Mouse (Mus musculus): ENCODE results near the gene Olfr802. TPM values are rescaled to one million over a fixed set of nuclear protein-coding genes. Genes with fewer than 3 reads are reported as not detected.

Gene Olfr802
- total RNA-seq (2014; fragmentation: Nextera tagmentation) (not detected in 2 replicates), total RNA-seq (2017) (not detected in 2 replicates)

DNA sequence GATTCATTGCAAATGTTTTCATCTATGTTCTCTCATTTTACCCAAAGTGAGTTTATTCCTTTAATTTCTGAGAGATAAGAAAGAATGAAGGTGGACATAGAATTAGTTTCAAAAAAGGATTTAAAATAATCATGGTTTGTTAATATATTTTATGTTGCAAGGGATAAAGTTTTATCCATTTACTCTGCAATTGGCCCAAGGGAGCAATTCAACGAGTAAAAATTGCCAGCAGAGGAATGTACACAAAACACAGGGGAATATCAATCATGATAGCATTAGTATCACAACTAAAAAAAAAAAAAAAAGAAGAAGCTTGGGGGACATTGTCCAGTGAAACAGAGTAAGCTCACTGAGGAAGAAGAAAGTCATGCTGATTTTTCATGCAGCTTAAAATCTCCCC, at the start of gene Olfr802:
Gene Olfr802 (minus strand): TSS at position 101 of the 400 bp plus-strand sequence.
- no peak for ATAC-seq (replicated peaks; ENCODE audit: poor library complexity, severe bottlenecking)

DNA sequence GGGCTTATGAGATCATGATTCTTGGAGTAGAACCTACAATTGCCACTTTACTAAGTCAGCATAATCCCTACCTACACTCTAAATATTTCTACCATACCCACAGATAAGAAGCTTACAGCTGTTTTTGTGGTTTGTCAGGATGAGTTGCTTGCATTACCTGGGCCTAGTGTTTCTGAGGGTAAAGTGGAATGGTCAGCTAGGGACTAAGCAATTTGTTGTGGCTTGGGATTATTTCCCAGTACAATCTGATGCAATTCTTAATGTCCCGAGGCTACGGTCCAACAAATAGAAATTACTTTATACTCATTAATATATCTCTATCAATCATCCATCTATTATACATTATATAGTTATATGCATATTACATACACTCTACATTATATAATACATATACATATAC, 41.3 kb upstream of the Olfr802 start, which contains the start of gene Olfr805:
Gene Olfr805 (minus strand): TSS at position 101 of the 400 bp plus-strand sequence.
- no peak for ATAC-seq (replicated peaks; ENCODE audit: poor library complexity, severe bottlenecking)

DNA sequence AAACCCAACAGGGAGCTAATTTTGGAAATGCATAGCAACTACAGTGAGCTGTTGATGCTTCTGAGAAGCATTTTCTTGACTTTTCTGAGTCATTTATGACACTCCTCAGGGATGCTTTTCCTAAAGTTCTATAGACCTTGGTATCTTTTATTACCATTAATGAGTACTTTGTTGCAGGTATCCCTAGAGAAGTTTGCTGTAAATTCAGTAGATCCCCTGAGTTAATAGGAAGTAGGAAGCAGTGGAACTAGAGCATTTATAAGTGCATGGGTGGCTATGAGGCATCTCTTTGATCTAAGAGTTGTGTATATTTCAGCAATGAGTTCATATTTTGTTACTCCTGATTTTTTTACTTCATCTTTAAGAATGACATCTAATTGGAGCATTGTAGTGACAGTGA, 14.9 kb upstream of the Olfr802 start, which contains the start of gene Olfr804:
Gene Olfr804 (plus strand): TSS at position 301 of the 400 bp plus-strand sequence.
- no peak for ATAC-seq (replicated peaks; ENCODE audit: poor library complexity, severe bottlenecking)

DNA sequence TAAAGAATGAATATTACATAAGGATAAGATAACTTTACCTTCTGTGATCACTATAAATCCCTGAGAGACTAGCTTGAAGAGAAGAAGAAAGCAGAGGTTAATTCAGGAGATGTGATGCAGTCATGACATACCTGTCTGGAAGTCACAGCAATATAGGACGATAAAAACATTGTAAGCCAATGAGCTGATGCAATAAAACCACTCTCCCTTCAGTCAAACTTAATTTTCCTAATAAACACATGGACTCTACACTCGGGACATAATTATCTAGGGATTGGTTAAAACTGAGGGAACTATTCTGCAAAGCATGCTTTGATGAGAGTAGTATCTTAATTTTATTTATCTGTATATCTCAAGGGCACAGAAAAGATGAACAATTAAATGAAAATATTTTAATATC, 6.2 kb upstream of the Olfr802 start, which contains the start of gene Olfr803:
Gene Olfr803 (minus strand): TSS at position 101 of the 400 bp plus-strand sequence.
- ATAC-seq (replicated peaks; ENCODE audit: poor library complexity, severe bottlenecking) = no peak

DNA sequence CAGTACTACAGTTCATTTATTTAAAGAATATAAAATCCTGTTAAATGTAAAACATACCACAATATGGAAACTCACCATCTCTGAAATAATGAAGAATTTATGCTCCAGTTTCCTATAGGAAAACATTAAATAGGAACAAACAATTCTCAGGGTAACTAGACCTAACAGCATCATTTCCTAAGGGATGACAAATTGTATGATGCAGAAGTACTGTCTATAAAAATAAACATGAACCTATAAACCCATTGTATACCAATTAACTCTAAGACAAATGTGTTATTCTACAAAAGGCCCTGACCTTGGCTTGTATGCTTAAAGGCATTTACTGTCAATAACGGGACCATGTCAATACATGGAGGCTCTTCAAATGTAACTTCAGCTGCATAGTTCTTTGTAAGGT, 14.2 kb downstream of the Olfr802 start, which contains the start of gene Olfr801:
Gene Olfr801 (minus strand): TSS at position 101 of the 400 bp plus-strand sequence.
- ATAC-seq (replicated peaks; ENCODE audit: poor library complexity, severe bottlenecking) = no peak

DNA sequence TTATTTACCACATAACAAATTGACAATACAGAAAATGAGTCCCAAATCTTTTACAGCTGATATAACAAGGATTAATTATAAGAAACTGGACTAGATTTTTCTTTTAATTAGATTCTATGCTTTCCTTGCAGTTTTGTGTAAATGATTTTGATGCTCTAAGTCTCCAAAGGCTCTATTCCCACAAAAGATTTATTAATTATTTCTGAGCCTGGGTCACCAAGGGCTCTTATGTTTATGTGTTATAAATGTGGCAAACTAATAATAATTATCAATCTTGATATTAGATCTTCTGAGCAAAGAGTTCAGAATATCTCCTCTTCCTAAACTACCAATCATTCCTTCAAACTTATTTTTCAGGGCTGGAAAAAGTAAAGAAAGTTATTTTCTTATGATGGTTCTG, 30.6 kb downstream of the Olfr802 start, which contains the start of gene Olfr800:
Gene Olfr800 (plus strand): TSS at position 301 of the 400 bp plus-strand sequence.
- ATAC-seq (replicated peaks; ENCODE audit: poor library complexity, severe bottlenecking) = no peak

DNA sequence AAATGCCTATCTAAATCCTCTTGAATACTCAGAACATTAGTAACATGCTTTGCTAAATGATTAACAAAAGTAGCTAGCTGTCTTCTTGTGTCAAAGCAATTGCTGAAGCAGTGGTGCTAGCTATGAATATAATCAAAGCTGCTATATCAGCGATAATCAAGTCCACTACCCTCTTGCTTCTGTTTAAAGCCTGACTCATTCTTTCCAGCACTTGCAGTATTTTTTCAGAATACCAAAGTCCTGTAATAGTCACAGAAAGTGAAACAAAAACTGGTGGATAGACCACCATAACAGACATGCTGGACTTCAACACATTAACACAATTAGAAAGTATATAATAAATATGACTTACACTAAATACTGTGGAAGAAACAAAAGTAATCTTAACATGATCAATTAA, 36.2 kb downstream of the Olfr802 start:
- ATAC-seq (replicated peaks; ENCODE audit: poor library complexity, severe bottlenecking) = no peak

DNA sequence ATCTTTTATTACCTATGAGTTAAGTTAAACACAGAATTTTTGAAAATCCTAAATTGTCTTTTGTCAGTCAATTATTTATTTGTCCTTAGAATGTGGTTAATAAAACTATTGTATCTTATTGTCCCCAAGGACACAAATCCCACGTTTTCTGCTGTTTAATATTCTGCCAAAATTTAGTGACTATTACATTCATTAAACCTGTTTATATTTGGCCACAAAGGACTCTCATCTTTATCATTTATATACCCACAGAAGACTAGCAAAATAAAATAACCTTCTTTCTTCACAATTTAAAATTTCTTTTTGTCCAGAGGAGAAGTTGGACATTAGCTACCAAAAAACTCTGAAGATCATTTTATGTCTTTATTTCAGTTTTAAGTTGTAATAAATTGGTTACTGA, 50.8 kb downstream of the Olfr802 start, which contains the start of gene Olfr799:
Gene Olfr799 (plus strand): TSS at position 301 of the 400 bp plus-strand sequence.
- ATAC-seq (replicated peaks; ENCODE audit: poor library complexity, severe bottlenecking) = no peak

DNA sequence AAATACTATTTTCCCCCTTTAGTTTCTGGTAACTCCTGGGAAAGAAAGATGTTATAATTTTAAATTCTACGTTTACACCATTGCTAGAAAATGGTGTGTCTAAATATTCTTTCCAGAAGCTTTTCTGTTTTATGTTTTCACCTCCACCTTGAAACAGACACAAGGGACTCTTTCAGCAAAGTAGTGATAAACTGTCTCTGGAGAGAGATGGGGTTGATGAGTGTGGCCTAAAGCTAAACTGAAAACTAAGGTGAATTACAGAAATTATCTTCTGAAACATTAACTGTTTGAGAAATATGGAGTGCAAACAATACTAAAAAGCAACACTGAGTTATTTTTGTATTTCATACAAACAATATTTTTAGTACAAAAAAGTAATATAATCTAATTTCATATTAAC, 60.1 kb downstream of the Olfr802 start, which contains the start of gene Olfr798:
Gene Olfr798 (minus strand): TSS at position 101 of the 400 bp plus-strand sequence.
- no peak for ATAC-seq (replicated peaks; ENCODE audit: poor library complexity, severe bottlenecking)

Other genes with a start within 250 kb of the Olfr802 start
- gene Olfr787, start 226.3 kb downstream of the Olfr802 start, total RNA-seq (2014; fragmentation: Nextera tagmentation) = not detected in 2 replicates
- not detected in 2 replicates for gene Olfr787, start 226.3 kb downstream of the Olfr802 start, total RNA-seq (2017)
- not detected in 2 replicates for gene Olfr788, start 217.2 kb downstream of the Olfr802 start, total RNA-seq (2014; fragmentation: Nextera tagmentation)
- gene Olfr788, start 217.2 kb downstream of the Olfr802 start, total RNA-seq (2017) = not detected in 2 replicates
- not detected in 2 replicates for gene Olfr789, start 203.4 kb downstream of the Olfr802 start, total RNA-seq (2014; fragmentation: Nextera tagmentation)
- gene Olfr789, start 203.4 kb downstream of the Olfr802 start, total RNA-seq (2017) = not detected in 2 replicates
- gene Olfr790, start 189.7 kb downstream of the Olfr802 start, total RNA-seq (2014; fragmentation: Nextera tagmentation) = not detected in 2 replicates
- not detected in 2 replicates for gene Olfr790, start 189.7 kb downstream of the Olfr802 start, total RNA-seq (2017)
- gene Olfr791, start 166.4 kb downstream of the Olfr802 start, total RNA-seq (2014; fragmentation: Nextera tagmentation) = not detected in 2 replicates
- not detected in 2 replicates for gene Olfr791, start 166.4 kb downstream of the Olfr802 start, total RNA-seq (2017)
- not detected in 2 replicates for gene Olfr792, start 149.0 kb downstream of the Olfr802 start, total RNA-seq (2014; fragmentation: Nextera tagmentation)
- not detected in 2 replicates for gene Olfr792, start 149.0 kb downstream of the Olfr802 start, total RNA-seq (2017)
- not detected in 2 replicates for gene Olfr794, start 120.5 kb downstream of the Olfr802 start, total RNA-seq (2014; fragmentation: Nextera tagmentation)
- gene Olfr794, start 120.5 kb downstream of the Olfr802 start, total RNA-seq (2017) = not detected in 2 replicates
- not detected in 2 replicates for gene Olfr796, start 75.6 kb downstream of the Olfr802 start, total RNA-seq (2014; fragmentation: Nextera tagmentation)
- gene Olfr796, start 75.6 kb downstream of the Olfr802 start, total RNA-seq (2017) = not detected in 2 replicates
- gene Olfr798, start 60.2 kb downstream of the Olfr802 start, total RNA-seq (2014; fragmentation: Nextera tagmentation) = not detected in 2 replicates
- not detected in 2 replicates for gene Olfr798, start 60.2 kb downstream of the Olfr802 start, total RNA-seq (2017)
- gene Olfr799, start 50.7 kb downstream of the Olfr802 start, total RNA-seq (2014; fragmentation: Nextera tagmentation) = not detected in 2 replicates
- gene Olfr799, start 50.7 kb downstream of the Olfr802 start, total RNA-seq (2017) = not detected in 2 replicates
- not detected in 2 replicates for gene Olfr800, start 30.5 kb downstream of the Olfr802 start, total RNA-seq (2014; fragmentation: Nextera tagmentation)
- gene Olfr800, start 30.5 kb downstream of the Olfr802 start, total RNA-seq (2017) = not detected in 2 replicates
- not detected in 2 replicates for gene Olfr801, start 14.3 kb downstream of the Olfr802 start, total RNA-seq (2014; fragmentation: Nextera tagmentation)
- gene Olfr801, start 14.3 kb downstream of the Olfr802 start, total RNA-seq (2017) = not detected in 2 replicates
- not detected in 2 replicates for gene Olfr803, start 6.1 kb upstream of the Olfr802 start, total RNA-seq (2014; fragmentation: Nextera tagmentation)
- gene Olfr803, start 6.1 kb upstream of the Olfr802 start, total RNA-seq (2017) = not detected in 2 replicates
- gene Olfr804, start 15.0 kb upstream of the Olfr802 start, total RNA-seq (2014; fragmentation: Nextera tagmentation) = not detected in 2 replicates
- gene Olfr804, start 15.0 kb upstream of the Olfr802 start, total RNA-seq (2017) = not detected in 2 replicates
- gene Olfr805, start 41.2 kb upstream of the Olfr802 start, total RNA-seq (2014; fragmentation: Nextera tagmentation) = not detected in 2 replicates
- not detected in 2 replicates for gene Olfr805, start 41.2 kb upstream of the Olfr802 start, total RNA-seq (2017)
- not detected in 2 replicates for gene Olfr806, start 53.8 kb upstream of the Olfr802 start, total RNA-seq (2014; fragmentation: Nextera tagmentation)
- gene Olfr806, start 53.8 kb upstream of the Olfr802 start, total RNA-seq (2017) = not detected in 2 replicates
- not detected in 2 replicates for gene Olfr807, start 69.6 kb upstream of the Olfr802 start, total RNA-seq (2014; fragmentation: Nextera tagmentation)
- not detected in 2 replicates for gene Olfr807, start 69.6 kb upstream of the Olfr802 start, total RNA-seq (2017)
- gene Olfr808, start 77.3 kb upstream of the Olfr802 start, total RNA-seq (2014; fragmentation: Nextera tagmentation) = not detected in 2 replicates
- gene Olfr808, start 77.3 kb upstream of the Olfr802 start, total RNA-seq (2017) = not detected in 2 replicates
- gene Olfr809, start 86.5 kb upstream of the Olfr802 start, total RNA-seq (2014; fragmentation: Nextera tagmentation) = not detected in 2 replicates
- gene Olfr809, start 86.5 kb upstream of the Olfr802 start, total RNA-seq (2017) = not detected in 2 replicates
- not detected in 2 replicates for gene Olfr810, start 106.7 kb upstream of the Olfr802 start, total RNA-seq (2014; fragmentation: Nextera tagmentation)
- gene Olfr810, start 106.7 kb upstream of the Olfr802 start, total RNA-seq (2017) = not detected in 2 replicates
- not detected in 2 replicates for gene Olfr811, start 116.2 kb upstream of the Olfr802 start, total RNA-seq (2014; fragmentation: Nextera tagmentation)
- not detected in 2 replicates for gene Olfr811, start 116.2 kb upstream of the Olfr802 start, total RNA-seq (2017)
- not detected in 2 replicates for gene Olfr812, start 157.9 kb upstream of the Olfr802 start, total RNA-seq (2014; fragmentation: Nextera tagmentation)
- gene Olfr812, start 157.9 kb upstream of the Olfr802 start, total RNA-seq (2017) = not detected in 2 replicates
- not detected in 2 replicates for gene Olfr813, start 167.2 kb upstream of the Olfr802 start, total RNA-seq (2014; fragmentation: Nextera tagmentation)
- gene Olfr813, start 167.2 kb upstream of the Olfr802 start, total RNA-seq (2017) = not detected in 2 replicates
- gene Olfr814, start 191.7 kb upstream of the Olfr802 start, total RNA-seq (2014; fragmentation: Nextera tagmentation) = not detected in 2 replicates
- not detected in 2 replicates for gene Olfr814, start 191.7 kb upstream of the Olfr802 start, total RNA-seq (2017)
- not detected in 2 replicates for gene Olfr815, start 217.7 kb upstream of the Olfr802 start, total RNA-seq (2014; fragmentation: Nextera tagmentation)
- not detected in 2 replicates for gene Olfr815, start 217.7 kb upstream of the Olfr802 start, total RNA-seq (2017)
- not detected in 2 replicates for gene Olfr816, start 227.4 kb upstream of the Olfr802 start, total RNA-seq (2014; fragmentation: Nextera tagmentation)
- not detected in 2 replicates for gene Olfr816, start 227.4 kb upstream of the Olfr802 start, total RNA-seq (2017)